Mouse (Mus musculus) adrenal gland, postnatal 14 days (tissue): ENCODE data around the gene Sidt1. TPM values are rescaled to one million over a fixed set of nuclear protein-coding genes. Genes with fewer than 3 reads are reported as not detected.
"Not testable (repeated sequence)": the region's sequence is repeated elsewhere in the genome, so short reads cannot be mapped to it uniquely, and the experiment has no call there.

Experiments
- DNase-seq: peaks from one replicate; pipeline ENCODE4 v3.0.0; 2021; ENCODE audit warnings: mixed read lengths
- total RNA-seq: library from RNA; stranded (reverse); gene quantifications from 2 replicates; pipeline ENCODE4 v1.2.3, GENCODE M21; 2021

Gene Sidt1
- total RNA-seq, 1 experiment from 2014 or later, result 11.3 TPM

DNA sequence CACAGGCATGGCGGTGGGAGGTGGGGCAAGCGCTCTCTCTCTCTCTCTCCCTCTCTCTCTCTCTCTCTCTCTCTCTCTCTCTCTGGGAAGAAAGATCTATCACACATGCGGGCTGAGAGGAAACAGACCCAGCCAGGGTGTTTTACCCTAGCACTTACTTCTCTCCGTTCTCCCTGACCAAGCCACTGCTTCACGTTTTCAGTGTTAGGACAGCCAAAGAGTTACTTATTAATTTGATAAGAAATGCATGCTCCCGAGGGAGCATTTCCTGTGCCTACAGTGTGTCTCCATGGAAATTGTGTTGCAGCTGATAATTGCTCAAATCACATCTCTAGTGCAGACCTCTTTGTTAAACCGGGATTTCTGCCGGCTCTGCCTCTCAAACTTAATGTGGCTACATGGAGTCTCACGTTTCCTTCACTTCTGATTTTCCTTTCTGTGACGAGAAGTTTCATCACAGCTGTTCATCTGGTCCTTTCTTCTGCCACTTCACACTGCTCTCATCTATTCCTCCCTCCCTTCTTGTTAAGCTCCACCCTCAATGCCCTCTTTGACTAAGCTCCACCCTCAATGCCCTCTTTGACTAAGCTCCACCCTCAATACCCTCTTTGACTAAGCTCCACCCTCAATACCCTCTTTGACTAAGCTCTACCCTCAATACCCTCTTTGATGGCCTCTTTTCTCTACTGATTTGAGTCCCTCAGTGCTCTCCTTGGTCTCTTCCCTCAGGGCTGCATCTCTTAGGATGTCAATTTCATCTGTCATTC, 30.7 kb downstream of the Sidt1 start:
- no peak for DNase-seq

DNA sequence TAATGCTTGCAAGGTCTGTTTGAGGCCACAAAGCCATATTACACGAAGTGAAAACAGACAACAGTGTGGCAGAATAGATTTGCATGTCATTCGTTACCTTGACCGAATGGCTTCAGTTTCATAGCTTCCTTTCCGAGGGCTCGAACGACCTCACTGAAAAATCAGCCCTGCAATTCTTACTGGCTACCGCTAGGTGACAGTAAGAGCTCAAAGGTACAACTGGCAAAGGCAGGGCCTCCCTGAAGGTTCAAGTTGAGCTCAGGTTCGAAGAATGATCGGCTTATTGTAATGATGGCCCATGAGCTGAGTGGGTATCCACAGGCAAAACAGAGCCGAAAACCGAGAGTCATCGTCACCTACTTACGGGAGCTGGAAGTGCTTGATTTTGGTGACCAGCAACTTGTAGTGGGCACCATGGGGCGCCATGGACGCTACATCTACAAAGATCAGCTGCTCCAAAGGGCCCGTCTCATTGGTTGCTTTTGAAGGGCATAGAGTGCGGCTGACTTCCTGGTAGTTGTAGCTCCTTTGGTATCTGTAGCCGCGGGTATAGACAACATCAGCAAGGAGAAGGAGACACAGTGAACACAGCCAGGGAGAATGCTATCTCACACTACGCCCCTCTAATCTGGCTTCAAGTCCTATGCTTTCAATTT, 33.4 kb downstream of the Sidt1 start:
- DNase-seq, result no peak

DNA sequence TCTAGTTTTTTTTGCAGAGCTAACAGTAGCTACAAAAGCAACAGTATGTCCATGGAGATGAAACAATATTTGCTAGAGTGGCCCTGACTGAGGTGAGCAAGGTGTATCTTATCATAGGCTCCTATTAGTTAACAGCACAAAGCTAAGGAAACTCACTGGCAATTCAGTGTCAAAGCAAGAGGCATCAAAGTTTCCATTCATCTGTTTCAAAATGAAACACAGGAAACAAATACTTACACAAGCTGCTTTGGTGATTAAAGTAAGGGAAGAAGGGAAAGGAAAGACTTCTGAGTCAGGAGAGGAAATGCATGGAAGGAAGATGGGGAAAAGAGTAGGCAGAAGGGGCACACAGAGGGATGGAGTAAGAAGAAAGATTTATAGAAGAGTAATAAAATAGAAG, 39.0 kb downstream of the Sidt1 start:
- no peak for DNase-seq

DNA sequence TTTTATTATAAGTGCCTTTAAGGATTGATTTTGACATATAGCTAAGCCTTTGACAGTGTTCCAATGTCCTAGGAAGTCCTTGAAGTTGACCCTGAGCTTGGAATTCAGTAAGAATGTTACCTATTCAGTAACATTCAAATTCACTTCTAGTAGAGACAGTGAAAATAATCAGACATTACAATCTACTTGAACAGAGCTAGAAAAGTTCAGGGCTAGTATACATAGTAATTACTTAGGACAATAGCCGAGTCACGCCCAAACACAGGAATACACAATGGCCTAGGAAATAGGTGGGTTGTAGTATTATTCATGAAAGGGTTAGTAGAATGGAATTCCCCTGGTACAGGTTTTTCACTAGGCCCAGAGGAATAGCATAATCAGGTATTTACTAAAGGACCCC, 40.3 kb downstream of the Sidt1 start:
- DNase-seq, result not testable (repeated sequence)

DNA sequence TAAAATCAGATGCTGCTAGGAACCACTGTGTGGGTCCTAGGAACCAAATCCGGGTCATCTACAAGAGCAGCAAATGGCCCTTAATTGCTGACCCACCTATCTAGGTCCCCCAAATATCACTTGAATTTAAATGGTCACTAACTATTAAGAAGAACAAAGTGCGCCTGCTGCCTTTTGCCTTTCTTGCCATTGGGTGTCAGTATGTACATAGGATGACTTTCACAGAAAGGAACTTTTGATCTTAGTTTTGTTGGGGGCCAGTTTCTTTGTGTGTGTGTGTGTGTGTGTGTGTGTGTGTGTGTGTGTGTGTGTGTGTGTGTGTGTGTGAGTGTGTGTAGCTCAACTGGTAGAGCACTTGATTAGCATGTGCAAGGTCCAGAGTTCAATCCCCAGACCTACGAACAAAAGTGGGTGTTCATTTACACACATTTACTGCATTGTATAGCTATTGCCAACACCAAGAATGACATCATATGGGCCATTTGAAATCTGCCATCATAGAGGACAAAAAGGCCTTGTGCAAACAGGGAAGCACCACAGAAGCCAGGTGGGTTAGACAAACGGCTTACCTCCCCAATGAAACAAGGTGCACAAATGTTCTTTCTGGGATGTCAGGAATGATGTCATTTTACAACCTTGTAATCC, 43.9 kb downstream of the Sidt1 start:
- no peak for DNase-seq

DNA sequence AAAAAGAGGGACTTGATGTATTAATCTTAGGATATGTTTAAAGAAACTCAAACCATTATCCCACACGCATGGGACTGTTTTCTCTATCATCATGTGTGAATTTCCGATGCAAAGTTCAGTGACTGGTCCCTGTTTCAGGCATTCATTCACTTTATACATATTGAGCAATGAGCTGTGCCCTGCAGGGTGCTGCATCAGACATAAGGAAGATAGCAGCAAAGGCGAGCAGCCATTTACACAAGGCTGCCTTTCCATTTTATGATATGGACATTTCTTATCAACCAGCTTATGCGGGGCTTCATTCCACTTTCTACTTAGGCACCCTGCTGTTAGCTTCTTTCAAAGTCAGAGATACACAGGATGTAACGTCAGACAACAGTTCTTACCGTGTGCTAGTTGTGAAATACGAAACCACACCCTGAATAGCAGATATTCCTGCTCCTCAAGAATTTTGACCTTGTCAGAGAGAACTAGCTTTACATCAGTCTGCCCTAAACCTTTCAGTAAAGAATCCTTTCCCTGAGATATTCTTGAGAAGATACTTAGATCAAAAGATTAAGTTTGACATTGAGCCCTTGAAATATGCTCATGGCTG, 45.5 kb downstream of the Sidt1 start:
- DNase-seq, result no peak

DNA sequence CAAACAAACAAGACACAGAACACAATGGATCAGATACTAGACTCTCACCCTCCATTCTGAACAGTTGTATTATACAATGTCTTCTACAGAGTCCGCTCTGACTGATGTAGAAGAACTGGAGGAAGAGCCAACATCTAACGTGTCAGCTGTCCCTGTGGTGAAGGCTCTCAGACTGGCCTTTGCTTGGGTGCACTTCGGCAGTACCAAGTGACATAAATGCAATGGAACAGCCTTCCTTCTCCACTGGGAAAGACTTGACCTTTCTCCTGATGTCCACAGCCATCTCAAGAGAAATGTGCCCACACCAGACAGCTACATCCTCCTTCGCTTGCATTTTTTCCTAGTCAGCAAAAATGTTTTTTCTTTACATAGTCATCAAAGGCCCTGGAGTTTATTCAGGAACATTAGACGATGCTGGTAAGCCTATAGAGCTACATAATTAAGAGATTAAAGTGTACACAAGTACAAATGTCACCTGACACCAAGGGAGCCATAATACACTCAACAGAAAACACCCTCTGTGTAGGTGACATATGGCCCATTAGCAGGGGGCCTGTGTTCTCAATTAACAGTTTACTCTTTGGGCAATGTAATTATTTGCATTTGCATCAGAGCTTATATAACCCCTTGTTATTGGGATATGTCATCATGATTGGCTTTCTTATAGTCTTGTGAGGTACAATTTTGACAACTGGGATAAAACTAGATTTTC, 50.2 kb downstream of the Sidt1 start:
- DNase-seq, result no peak

DNA sequence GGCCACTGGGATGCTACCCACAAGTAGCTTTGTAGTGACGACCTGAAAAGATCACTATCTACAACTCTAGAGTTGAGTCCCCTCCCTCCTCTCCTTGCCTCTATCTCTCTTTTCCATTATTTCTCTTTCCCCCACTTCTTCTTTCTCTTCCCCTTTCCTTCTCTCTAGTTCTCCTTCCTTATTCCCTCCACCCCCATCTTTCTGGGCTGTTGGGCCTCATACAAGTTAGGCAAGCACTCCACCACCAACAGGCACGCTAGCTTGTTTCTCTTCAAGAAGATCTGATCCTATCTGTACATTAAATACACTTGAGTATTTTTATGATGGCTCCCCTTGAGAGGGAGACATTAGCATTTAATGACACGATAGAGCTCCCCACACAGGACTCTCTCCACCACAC, 51.0 kb downstream of the Sidt1 start:
- DNase-seq, result no peak

DNA sequence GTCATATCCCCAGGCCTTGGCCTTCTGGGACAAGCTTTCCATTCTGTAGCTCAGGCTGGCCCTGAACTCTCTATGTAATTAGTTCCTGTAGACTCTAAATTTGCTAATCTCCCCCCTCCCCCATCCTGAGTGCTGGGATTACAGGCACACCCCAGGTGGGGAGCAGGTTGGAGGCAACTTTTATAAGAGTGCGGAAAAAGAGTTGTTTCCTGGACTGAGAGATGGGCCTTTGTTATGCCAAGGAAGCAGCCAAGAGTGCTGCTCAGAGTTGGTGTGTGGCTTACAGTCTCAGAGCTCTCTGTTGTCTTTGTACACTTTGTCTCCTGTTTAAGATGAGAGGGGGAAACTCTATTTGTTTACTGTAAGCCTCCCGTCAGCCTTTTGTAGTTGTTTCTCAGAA, 52.2 kb downstream of the Sidt1 start:
- no peak for DNase-seq

DNA sequence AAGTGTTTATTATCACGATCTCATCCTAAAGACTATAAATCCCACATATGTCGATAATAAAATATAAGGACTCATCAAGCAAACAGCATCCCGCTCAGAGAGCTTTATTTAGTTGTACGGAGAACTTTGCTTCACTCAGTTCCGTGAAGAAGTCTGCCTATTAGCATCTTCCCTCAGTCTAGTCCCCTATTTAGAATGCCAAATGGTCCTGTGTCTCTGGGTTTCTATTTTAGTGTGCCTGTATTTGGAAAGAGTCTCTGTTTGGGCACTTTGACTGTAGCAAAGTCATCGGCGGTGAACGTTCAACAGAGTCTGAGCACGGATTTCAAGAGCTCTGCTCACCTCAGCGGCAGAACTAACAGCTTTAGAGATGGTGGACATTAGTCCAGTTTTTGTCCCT, 55.8 kb downstream of the Sidt1 start:
- no peak for DNase-seq

DNA sequence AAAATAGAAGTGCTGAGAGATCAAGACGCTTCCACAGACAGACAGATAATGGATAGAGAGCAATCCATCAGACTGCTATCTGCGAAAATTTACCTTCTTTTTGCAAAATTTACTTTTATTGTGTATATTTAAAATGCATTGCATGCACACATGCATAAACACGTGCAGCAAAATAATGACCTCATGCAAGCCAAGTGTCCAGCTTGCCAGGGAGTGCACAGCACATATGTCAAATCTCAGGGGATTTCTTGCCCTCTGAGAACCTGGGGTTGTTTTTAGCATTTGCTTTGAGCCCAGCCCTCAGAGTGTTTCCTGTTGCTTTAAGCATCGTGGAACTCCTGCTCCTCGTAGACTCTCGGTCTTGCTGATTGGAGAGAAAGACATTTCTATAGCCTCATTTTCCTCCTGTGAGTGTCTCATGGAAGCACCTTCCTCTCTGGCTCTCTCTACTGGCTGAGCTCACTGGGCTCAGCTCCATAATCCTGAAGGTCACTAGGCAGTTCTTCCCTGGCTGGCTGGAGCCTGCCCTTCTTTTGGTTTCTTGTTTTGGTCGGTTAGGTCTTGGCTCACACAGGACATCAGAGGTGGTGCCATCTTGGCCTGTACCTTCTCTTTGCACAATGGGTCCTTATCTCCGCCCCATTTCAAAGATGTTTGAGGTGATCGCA, 61.5 kb downstream of the Sidt1 start:
- DNase-seq, result peak; percentile 73

DNA sequence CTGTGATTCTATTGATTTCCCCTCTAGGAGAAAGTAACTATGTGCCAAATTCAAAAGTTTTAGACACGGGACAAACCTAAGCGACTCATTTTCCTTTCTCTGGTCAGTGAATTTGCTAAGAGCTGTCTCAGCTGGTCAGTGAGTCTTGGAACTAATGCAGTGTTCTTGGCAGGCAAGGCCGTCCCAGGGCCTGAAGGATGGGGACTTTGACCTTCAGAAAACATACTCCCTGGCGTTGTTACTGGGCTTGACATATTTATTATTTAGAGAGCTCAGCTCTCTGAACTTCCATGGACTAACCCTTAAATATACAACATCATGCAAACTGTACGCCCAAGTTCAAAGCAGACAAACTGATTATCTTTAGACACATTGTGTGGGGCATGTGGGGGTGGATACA, 62.4 kb downstream of the Sidt1 start:
- peak; percentile 71 for DNase-seq

DNA sequence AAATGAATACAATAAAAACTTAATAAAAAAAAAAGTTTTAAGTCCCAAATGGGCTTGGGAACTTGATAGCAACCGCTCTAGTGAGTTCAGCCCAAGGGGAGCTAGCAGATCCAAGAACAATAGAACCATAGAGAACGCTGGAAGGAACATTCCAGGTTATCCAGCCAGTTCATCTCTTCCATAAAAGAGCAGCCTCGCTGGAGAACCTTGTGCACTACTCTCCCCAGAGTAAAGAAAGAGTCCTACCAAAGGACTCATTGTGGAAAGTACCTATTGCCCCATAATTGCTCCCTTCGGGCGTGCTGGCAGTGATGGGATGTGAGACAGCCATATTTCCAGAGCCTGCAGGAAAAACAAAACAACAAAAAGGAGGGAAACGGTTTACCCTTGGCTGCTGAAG, 63.4 kb downstream of the Sidt1 start:
- DNase-seq, result peak; percentile 25

DNA sequence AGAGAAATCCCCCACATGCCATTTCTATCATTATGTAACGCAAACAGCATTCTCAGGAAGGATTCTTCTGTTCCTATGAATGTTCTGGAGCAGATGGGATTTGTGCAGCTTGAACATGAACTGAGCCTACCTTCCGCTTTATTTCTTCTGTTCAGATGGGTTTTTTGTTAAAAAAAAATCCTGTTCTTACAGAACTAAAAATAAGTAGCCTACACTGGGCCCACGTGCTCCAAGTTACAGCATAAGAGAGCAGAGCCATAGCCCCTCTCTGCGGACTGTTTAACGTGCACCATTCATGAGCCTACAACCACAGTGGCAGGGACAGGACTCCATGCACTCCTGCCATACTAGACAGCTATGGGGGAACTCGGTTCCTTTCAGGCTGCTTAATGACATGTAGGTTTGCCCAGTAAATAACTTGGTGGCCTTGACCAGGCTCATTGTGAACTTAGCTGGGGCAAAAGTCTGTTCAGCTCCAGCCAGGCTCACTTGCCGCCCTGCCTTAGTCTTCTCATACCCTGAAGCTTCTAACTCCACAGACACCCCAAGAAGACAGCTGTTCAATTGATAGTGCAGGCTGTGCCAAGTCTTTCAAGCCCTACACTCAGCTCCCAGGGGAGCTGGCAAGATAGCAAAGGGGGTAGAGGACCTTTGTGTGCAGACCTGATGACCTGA, 64.3 kb downstream of the Sidt1 start:
- DNase-seq, result peak; percentile 8

DNA sequence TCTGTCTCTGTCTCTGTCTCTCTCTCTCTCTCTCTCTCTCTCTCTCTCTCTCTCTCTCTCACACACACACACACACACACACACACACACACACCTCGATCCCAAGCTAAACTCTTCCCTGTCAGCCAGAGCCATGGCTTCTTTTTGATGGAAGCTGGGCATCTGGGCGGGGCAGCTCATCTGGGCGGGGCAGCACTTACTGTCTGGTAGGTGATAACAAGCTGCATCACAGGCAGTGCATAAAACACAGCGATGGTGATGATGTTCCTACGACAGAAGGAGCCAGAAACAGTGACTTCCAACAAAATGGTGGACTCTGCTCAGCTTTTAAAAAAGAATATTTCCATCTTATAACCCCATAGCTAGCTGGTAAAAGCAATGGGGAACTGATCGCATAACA, 67.4 kb downstream of the Sidt1 start:
- DNase-seq, result no peak

DNA sequence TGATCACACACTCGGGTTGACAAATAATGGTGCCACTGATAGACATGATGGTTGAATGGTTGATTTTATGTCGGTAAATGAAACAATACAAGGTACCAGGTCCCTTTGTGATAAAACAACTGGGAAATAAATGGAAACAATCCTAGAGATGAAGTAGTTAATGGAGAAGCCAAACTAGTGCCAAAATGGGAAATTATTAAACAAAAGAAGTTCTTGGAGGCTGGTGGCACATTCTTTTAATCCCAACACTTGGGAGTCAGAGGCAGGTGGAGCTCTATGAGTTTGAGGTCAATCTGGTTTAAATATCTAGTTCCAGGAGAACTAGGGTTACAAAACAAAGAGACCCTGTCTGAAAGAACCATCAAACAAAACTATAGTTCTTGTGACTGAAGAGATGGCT, 68.1 kb downstream of the Sidt1 start:
- no peak for DNase-seq

DNA sequence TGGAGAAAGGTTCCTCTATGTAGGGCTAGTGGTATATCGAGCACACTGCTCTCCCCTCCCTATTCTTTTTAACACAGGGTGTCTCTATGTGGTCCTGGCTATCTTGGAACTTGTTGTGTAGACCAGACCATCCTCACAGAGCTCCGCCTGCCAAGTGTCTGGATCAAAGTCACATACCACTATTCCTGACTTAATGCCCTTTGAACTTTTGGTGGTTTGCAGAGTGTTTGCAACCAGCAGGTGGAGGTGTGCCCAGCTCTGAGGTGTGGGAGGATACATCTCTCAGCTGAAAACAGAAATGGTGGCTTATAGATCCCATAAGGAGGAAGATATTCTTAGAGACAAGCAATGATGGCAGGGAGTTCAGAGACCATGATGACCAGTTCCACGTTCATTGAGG, 75.5 kb downstream of the Sidt1 start:
- no peak for DNase-seq

DNA sequence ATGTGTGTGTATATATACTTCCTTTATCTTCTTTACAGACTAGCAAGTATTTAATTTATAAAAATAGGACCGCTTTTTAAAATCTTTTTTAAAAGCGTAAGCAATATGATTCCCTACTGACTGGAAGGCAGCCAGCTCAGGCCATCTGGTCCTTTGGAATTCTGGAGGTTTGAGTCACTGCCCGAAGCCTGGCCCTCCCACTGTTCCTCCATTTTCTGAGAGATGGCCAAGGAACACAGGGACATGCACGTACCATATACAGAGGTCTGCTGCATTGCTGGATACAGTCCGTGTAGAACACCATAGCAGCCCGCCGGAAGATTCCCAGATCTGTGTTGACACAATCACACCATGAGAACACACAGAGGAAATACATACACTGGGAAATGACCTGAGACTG, 78.3 kb downstream of the Sidt1 start:
- DNase-seq, result peak; percentile 22

DNA sequence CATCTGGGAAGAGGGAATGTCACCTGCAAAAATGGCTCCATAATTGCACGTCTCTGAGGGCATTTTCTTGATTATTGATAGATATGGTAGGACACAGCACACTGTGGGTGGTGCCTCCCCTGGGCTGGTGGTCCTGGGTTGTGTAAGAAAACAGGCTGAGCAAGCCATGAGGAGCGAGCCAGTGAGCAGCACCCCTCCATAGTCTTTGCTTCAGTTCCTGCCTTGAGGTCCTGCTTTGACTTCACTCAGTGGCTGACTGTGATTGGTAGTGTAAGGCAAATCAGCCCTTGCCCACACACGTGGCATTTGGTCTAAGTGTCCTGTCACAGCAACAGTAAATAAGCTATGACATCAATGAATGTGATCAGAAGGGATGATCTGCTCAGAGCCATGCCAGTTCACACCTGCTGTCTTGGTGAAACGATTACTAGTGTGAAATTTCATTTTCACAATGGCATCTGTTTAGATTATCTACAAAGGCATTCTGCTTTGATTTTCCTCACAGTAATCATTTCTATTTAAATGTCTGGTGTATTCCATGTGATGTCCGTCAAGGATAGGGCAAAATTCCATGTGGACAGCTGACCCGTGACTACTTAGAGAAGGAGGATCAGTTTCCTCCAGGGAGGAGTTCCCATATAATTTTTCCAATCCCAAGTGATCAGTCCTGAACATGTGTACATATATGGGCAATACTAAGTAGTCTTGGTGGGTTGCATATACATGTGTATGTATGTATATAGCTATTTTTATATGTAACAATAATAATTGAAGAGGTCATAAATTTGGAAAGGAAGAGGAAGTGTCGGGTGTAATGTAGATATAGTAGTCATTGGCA, 79.0 kb downstream of the Sidt1 start:
- no peak for DNase-seq

DNA sequence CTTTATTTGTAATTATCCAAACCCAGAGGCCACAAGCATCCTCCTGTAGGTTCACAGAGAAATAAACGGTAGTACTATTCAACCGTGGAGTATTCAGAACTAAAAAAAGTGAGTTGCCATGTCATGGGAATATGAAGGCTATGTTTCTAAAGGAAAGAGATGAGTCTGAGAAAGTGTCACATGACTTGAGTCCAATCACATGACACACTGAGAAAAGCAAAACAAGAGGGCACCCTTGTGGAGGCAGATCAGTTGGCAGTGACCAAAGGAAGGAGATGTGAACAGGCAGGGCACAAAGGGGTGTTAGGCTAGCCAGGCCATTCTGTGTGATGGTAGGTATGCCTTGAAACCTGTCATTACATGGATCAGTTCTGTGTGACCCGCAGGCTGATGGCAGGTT, 80.3 kb downstream of the Sidt1 start:
- DNase-seq, result no peak

DNA sequence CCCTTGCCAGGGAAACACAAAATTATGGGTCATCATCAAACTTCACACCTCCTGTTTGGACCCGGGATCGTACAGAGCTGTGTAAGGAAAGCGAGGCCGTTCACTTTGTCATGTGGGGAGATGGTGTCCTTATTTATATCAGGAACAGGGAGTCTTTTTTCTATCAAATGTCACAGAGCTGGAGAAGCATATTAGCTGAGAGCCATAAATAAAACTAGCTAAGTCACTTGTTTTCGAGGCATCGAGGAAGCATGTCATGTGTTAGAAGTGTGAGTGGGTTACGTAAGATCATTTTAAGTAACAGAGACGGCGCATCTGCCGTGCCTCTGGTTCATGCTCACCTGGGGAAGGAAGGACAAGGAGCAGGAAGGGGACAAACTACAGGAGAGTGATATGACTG, 83.0 kb downstream of the Sidt1 start:
- DNase-seq, result no peak
